Mouse (Mus musculus): ENCODE measurements around the gene Dmwd. TPM values are rescaled to one million over a fixed set of nuclear protein-coding genes. Genes with fewer than 3 reads are reported as not detected.

Gene Dmwd
- polyA plus RNA-seq, 1 experiment from 2014 or later = 3.6 TPM

Small RNA genes lying within 50 kb of the gene (microRNA-seq; reads per million reads assigned to microRNA genes)
- gene Mir3100 = 1.5 reads per million

Other genes starting within 250 kb of the Dmwd start
- gene Mill2, start 236.3 kb upstream of the Dmwd start, polyA plus RNA-seq (2015; fragmentation: Nextera tagmentation; extraction: Ambion mirVana) = 0.15 and 0.18 TPM in 2 replicates
- gene Pglyrp1, start 204.9 kb upstream of the Dmwd start, polyA plus RNA-seq (2015; fragmentation: Nextera tagmentation; extraction: Ambion mirVana) = 69.3 and 73.4 TPM in 2 replicates
- gene Ccdc61, start 165.8 kb upstream of the Dmwd start, polyA plus RNA-seq (2015; fragmentation: Nextera tagmentation; extraction: Ambion mirVana) = 8.4 and 11.1 TPM in 2 replicates
- 0.06 TPM in 2 replicates for gene Nova2, start 150.3 kb upstream of the Dmwd start, polyA plus RNA-seq (2015; fragmentation: Nextera tagmentation; extraction: Ambion mirVana)
- gene Nanos2, start 88.8 kb upstream of the Dmwd start, polyA plus RNA-seq (2015; fragmentation: Nextera tagmentation; extraction: Ambion mirVana) = not detected in 2 replicates
- gene Mypop, start 85.0 kb upstream of the Dmwd start, polyA plus RNA-seq (2015; fragmentation: Nextera tagmentation; extraction: Ambion mirVana) = 0.15 and 0.55 TPM in 2 replicates
- gene Irf2bp1, start 72.2 kb upstream of the Dmwd start, polyA plus RNA-seq (2015; fragmentation: Nextera tagmentation; extraction: Ambion mirVana) = 8.2 and 9.9 TPM in 2 replicates
- 45.8 and 52.1 TPM in 2 replicates for gene Foxa3, start 52.7 kb upstream of the Dmwd start, polyA plus RNA-seq (2015; fragmentation: Nextera tagmentation; extraction: Ambion mirVana)
- gene Sympk, start 51.9 kb upstream of the Dmwd start, polyA plus RNA-seq (2015; fragmentation: Nextera tagmentation; extraction: Ambion mirVana) = 14.6 and 15.4 TPM in 2 replicates
- not detected in 2 replicates for gene Rsph6a, start 21.5 kb upstream of the Dmwd start, polyA plus RNA-seq (2015; fragmentation: Nextera tagmentation; extraction: Ambion mirVana)
- 13.9 and 15.8 TPM in 2 replicates for gene Dmpk, start 7.6 kb downstream of the Dmwd start, polyA plus RNA-seq (2015; fragmentation: Nextera tagmentation; extraction: Ambion mirVana)
- gene Six5, start 18.4 kb downstream of the Dmwd start, polyA plus RNA-seq (2015; fragmentation: Nextera tagmentation; extraction: Ambion mirVana) = 0.90 and 1.2 TPM in 2 replicates
- 0.14 and 0.17 TPM in 2 replicates for gene Gm4969, start 42.1 kb downstream of the Dmwd start, polyA plus RNA-seq (2015; fragmentation: Nextera tagmentation; extraction: Ambion mirVana)
- 5.1 TPM in 2 replicates for gene Fbxo46, start 43.6 kb downstream of the Dmwd start, polyA plus RNA-seq (2015; fragmentation: Nextera tagmentation; extraction: Ambion mirVana)
- gene Qpctl, start 73.1 kb downstream of the Dmwd start, polyA plus RNA-seq (2015; fragmentation: Nextera tagmentation; extraction: Ambion mirVana) = 4.1 and 4.6 TPM in 2 replicates
- 52.8 and 55.6 TPM in 2 replicates for gene Snrpd2, start 73.5 kb downstream of the Dmwd start, polyA plus RNA-seq (2015; fragmentation: Nextera tagmentation; extraction: Ambion mirVana)
- 0.36 and 1.0 TPM in 2 replicates for gene Gipr, start 89.9 kb downstream of the Dmwd start, polyA plus RNA-seq (2015; fragmentation: Nextera tagmentation; extraction: Ambion mirVana)
- gene Eml2, start 100.2 kb downstream of the Dmwd start, polyA plus RNA-seq (2015; fragmentation: Nextera tagmentation; extraction: Ambion mirVana) = 3.9 and 4.2 TPM in 2 replicates
- 0.50 TPM in 2 replicates for gene Gpr4, start 136.3 kb downstream of the Dmwd start, polyA plus RNA-seq (2015; fragmentation: Nextera tagmentation; extraction: Ambion mirVana)
- gene Opa3, start 152.1 kb downstream of the Dmwd start, polyA plus RNA-seq (2015; fragmentation: Nextera tagmentation; extraction: Ambion mirVana) = 15.3 and 16.0 TPM in 2 replicates
- 41.2 and 42.4 TPM in 2 replicates for gene Vasp, start 195.6 kb downstream of the Dmwd start, polyA plus RNA-seq (2015; fragmentation: Nextera tagmentation; extraction: Ambion mirVana)
- 0.05 TPM in 1 of 2 replicates, not detected in the other for gene Ppm1n, start 203.8 kb downstream of the Dmwd start, polyA plus RNA-seq (2015; fragmentation: Nextera tagmentation; extraction: Ambion mirVana)
- gene Rtn2, start 206.4 kb downstream of the Dmwd start, polyA plus RNA-seq (2015; fragmentation: Nextera tagmentation; extraction: Ambion mirVana) = 3.9 and 5.2 TPM in 2 replicates
- gene Fosb, start 233.8 kb downstream of the Dmwd start, polyA plus RNA-seq (2015; fragmentation: Nextera tagmentation; extraction: Ambion mirVana) = 0.03 TPM in 1 of 2 replicates, not detected in the other

Data from liver, embryonic 15.5 days (tissue).